Mouse (Mus musculus): ENCODE measurements around the gene Gm20696. TPM values are rescaled to one million over a fixed set of nuclear protein-coding genes. Genes with fewer than 3 reads are reported as not detected.

The Gm20696 gene
- polyA plus RNA-seq, 1 experiment = 5.7 TPM

DNA sequence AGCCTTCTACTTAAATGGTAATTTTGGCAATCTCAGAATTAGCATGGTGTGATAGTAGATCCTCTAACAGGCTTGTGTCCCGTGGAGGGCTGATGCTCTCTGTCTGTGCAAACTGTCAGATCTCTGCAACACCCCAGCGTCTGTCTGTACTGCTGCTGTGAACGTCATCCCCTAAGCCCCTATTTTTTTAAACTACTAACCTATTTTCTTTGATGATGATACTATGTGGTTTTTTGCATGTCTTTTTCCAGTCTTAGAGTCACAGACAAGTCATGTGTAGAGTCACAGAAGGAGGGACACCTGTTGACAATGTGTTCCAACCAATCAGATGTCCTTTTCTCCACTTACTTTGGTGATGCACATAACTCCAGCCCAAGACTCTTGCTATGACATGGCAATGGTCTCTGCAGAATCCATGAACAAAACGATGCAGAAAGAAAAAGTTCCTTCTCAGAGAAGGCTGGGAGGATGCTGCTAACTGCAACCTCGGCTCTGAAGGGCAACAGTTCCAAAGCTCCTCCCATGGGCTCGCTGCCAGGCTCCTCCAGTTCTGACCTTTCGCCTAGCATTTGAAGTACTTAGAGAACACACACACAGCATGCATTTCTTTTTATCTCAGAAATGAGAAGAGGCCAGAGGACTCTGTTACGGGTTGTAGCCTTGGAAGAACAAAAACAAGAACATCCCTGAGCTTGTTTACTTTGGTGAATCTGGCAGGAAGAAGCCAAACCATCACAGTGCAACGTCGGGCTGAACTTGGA lies 23.0 kb downstream of the Gm20696 start:
- WGBS = 71% methylated on average over 10 of the region's 10 CpGs
- H3K4me3 ChIP-seq (replicated peaks; ENCODE audit: control insufficient read depth, low read depth, low read length) = no peak overlapping the region
- TF ChIP-seq POLR2A (IDR thresholded peaks at IDR 0.05; ENCODE audit: borderline replicate concordance, control insufficient read depth, low read depth, low read length) = no peak
- no peak for TF ChIP-seq CTCF (IDR thresholded peaks at IDR 0.05; ENCODE audit: control insufficient read depth, insufficient read depth, low read length)
- no peaks in the 10 kb centered on the region; the same call in 1 of the 2 replicates for H3K4me1 ChIP-seq (ENCODE audit: control insufficient read depth, insufficient read depth, low read length)
- H3K27ac ChIP-seq (ENCODE audit: control insufficient read depth, insufficient read depth, low read depth, low read length, poor library complexity) = no peak overlapping the region

DNA sequence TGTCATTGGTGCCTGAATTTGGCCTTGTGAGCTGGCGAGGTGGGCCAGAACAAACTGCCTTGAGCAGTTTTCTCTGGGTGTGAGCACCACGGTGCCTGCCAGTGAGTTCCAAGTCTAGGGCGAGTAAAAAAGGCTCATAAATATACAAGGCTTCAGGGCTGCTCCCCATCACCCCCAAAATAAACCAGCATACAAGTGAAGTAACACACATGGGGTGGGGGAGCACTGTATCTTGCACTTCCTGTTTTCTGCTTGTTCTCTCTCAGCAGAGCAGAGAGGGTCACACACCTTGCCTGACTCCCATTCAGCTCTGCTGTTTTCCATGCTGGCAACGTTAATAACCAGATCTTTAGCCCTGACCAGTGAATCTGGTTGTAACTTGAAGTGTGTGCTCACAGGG lies 29.1 kb downstream of the Gm20696 start:
- WGBS = 60% methylated on average over 4 of the region's 4 CpGs
- no peak overlapping the region for H3K27ac ChIP-seq (ENCODE audit: control insufficient read depth, insufficient read depth, low read depth, low read length, poor library complexity)
- H3K4me1 ChIP-seq (ENCODE audit: control insufficient read depth, insufficient read depth, low read length) = peaks cover 7% of the 10 kb centered on the region
- TF ChIP-seq CTCF (IDR thresholded peaks at IDR 0.05; ENCODE audit: control insufficient read depth, insufficient read depth, low read length) = no peak
- TF ChIP-seq POLR2A (IDR thresholded peaks at IDR 0.05; ENCODE audit: borderline replicate concordance, control insufficient read depth, low read depth, low read length) = no peak
- no peak overlapping the region for H3K4me3 ChIP-seq (replicated peaks; ENCODE audit: control insufficient read depth, low read depth, low read length)

DNA sequence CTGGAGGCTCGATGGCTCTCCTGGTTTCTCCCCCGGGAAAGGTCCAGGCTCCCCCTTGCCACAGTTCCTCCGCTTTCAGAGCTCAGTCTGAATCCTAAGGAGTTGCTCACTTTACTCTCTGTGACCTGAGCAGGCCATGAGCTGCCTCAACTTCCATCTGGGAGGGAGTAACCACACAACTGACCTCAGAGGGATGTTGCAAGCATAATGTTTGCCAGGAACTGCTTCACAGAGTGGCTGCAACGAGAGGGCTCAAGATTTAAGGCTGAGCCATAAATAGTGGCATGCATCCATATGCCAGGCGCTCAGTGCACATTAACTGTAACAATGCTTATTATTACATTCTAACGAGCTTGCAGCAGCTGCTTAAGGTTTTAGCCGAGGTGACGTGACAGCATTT lies 29.8 kb downstream of the Gm20696 start:
- H3K4me3 ChIP-seq (replicated peaks; ENCODE audit: control insufficient read depth, low read depth, low read length) = no peak overlapping the region
- TF ChIP-seq CTCF (IDR thresholded peaks at IDR 0.05; ENCODE audit: control insufficient read depth, insufficient read depth, low read length) (no peak), POLR2A (IDR thresholded peaks at IDR 0.05; ENCODE audit: borderline replicate concordance, control insufficient read depth, low read depth, low read length) (no peak)
- WGBS = 45% methylated on average over 8 of the region's 8 CpGs
- peaks cover 7% of the 10 kb centered on the region for H3K4me1 ChIP-seq (ENCODE audit: control insufficient read depth, insufficient read depth, low read length)
- H3K27ac ChIP-seq (ENCODE audit: control insufficient read depth, insufficient read depth, low read depth, low read length, poor library complexity) = no peak overlapping the region

DNA sequence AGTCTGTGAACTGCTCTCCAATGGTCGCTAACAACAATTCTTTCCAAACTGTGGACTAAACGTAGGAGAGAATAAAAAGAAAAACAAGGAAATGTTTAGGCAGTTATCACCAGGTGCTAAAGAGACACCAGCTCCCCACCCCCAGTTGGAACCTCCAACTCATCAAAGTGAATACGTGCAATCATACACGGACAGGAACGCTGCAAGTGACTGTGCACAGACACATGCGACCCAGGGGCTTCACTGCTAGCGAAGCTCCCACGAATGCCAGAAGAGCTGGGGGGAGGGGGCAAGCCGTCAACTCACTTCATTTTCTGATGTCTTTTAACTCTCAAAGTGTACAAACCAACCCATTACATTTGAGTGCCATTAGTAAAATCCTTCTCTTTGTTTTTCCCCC lies 30.5 kb downstream of the Gm20696 start:
- 80% methylated on average over 9 of the region's 9 CpGs for WGBS
- H3K27ac ChIP-seq (ENCODE audit: control insufficient read depth, insufficient read depth, low read depth, low read length, poor library complexity) = no peak overlapping the region
- TF ChIP-seq POLR2A (IDR thresholded peaks at IDR 0.05; ENCODE audit: borderline replicate concordance, control insufficient read depth, low read depth, low read length) = no peak
- no peak for TF ChIP-seq CTCF (IDR thresholded peaks at IDR 0.05; ENCODE audit: control insufficient read depth, insufficient read depth, low read length)

DNA sequence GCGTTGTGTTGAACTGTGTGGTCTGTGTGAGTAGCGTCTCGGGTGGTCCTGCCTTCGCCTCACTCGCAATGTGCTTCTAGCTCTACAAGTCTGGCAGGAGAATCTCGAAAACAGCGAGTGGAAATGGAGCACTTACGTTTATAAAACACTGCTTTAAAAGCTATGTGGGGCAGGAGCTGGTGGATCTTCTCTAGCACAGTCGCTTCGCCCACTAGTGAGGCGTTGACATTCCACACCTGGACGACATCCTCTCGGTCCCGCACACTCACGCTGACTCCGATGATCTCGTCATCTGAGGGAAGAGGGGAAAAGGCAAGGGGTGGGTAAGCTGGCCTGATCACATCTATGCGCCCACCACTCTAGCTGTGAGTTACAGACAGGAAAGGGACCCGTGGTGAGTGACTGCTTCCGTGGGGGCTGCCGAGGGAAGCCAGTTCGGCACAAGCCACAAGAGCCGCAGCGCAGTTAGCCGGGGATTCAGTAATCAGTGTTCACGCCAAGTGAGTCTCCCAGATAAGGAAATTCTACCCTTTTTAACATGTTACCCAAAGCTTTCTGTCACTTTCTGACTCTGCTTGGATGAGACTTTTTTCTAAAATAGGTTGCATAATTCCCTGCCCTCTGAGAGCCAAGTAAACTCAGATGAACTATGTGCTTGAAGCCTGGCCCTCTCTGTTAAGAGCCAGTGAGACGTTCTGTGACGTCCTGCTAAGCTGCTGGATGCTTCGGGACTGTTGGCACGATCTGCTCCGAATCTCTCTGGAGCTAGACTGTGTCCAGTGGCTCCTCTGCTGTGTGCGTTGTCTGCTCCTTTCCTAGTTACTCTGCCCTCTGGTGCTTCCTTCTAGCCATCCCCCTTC lies 34.2 kb downstream of the Gm20696 start:
- H3K27ac ChIP-seq (ENCODE audit: control insufficient read depth, insufficient read depth, low read depth, low read length, poor library complexity) = no peak overlapping the region
- no peak for TF ChIP-seq CTCF (IDR thresholded peaks at IDR 0.05; ENCODE audit: control insufficient read depth, insufficient read depth, low read length)
- TF ChIP-seq POLR2A (IDR thresholded peaks at IDR 0.05; ENCODE audit: borderline replicate concordance, control insufficient read depth, low read depth, low read length) = no peak
- no peak overlapping the region for H3K4me3 ChIP-seq (replicated peaks; ENCODE audit: control insufficient read depth, low read depth, low read length)
- WGBS = 87% methylated on average over 32 of the region's 32 CpGs
- H3K4me1 ChIP-seq (ENCODE audit: control insufficient read depth, insufficient read depth, low read length) = peaks cover 4% of the 10 kb centered on the region; the same call in 1 of the 2 replicates

More for the DNA sequence above, 30.5 kb downstream of the Gm20696 start:
- peaks cover 7% of the 10 kb centered on the region for H3K4me1 ChIP-seq (ENCODE audit: control insufficient read depth, insufficient read depth, low read length)
- no peak overlapping the region for H3K4me3 ChIP-seq (replicated peaks; ENCODE audit: control insufficient read depth, low read depth, low read length)

DNA sequence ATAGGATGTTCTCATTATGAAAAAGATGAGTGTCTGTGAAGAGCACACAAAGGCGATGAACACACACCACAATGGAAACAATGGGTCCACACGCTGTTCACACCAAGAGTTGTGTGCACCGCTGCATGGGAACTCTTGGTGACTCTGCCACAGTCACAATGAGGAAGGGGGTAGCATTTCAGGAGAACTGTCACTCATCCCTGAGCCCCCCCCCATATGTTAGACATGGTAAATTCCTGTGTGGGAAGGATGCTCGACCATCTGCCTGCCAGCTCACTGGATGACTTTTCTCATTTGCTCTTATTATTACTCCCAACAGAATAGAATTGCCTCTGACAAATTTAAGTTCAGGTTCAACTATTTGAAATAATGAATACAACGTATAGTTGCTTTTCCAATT lies 35.0 kb downstream of the Gm20696 start:
- Histone ChIP-seq H3K4me1 (ENCODE audit: control insufficient read depth, insufficient read depth, low read length) (peaks cover 1% of the 10 kb centered on the region; the same call in 1 of the 2 replicates), H3K4me3 (replicated peaks; ENCODE audit: control insufficient read depth, low read depth, low read length) (no peak overlapping the region), H3K27ac (ENCODE audit: control insufficient read depth, insufficient read depth, low read depth, low read length, poor library complexity) (no peak overlapping the region)
- WGBS = 87% methylated on average over 5 of the region's 5 CpGs
- TF ChIP-seq CTCF (IDR thresholded peaks at IDR 0.05; ENCODE audit: control insufficient read depth, insufficient read depth, low read length) = no peak

DNA sequence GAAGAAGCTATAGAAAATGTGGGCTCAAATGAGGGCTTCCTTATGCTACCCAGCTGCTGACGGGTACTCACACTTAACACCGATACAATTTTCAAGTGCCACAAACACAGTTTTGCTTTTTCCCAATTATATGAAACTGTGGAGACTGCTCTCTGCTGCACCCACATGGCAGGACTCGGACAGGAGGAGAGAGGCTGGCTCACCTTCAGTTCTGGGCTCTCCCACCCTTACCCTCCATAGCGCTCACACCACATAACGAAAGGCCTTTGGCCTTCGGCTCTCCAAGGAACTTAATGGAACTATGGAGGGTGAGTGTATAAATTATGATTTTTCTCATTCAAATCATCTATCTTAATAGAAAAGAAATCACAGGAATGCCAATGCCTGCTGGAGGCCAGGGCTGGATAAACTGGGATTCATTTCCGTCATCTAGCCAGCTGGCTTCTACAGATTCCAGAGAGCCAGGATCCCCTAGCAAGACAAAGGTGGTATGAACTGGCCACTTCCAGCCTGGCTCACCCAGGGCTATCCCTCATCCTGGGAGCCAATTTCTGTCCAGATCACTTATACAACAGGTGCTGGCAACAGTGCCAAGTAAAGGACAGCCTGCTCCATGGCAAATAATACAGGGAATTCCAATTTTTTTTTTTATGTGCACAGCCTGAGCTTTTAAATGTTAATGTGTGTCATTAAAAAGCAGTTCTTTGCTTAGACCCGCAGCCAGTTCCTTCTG lies 36.7 kb downstream of the Gm20696 start:
- Histone ChIP-seq H3K4me1 (ENCODE audit: control insufficient read depth, insufficient read depth, low read length) (peaks cover 2% of the 10 kb centered on the region), H3K27ac (ENCODE audit: control insufficient read depth, insufficient read depth, low read depth, low read length, poor library complexity) (no peak overlapping the region), H3K4me3 (replicated peaks; ENCODE audit: control insufficient read depth, low read depth, low read length) (no peak overlapping the region)
- TF ChIP-seq CTCF (IDR thresholded peaks at IDR 0.05; ENCODE audit: control insufficient read depth, insufficient read depth, low read length) (no peak), POLR2A (IDR thresholded peaks at IDR 0.05; ENCODE audit: borderline replicate concordance, control insufficient read depth, low read depth, low read length) (no peak)
- WGBS = 85% methylated on average over 8 of the region's 8 CpGs

DNA sequence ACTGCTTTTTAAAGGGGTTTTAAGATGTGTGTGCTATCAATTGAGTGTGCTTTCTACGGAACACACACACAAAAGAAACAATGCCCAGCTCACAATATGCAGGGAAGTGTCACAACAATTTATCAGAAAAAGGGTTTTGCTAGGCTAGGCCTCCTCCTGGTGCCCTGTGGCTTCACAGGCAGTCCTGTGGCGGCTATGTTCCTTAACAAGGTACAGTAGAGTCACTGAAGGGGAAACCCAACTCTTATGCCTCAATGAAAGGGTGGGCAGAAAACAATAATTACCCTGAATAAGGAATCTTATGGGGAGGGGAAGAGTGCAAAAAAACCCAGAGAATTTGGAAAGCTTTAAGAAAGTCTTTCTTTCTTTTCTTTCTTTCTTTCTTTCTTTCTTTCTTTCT lies 40.2 kb downstream of the Gm20696 start:
- H3K4me3 ChIP-seq (replicated peaks; ENCODE audit: control insufficient read depth, low read depth, low read length) = no peak overlapping the region
- H3K4me1 ChIP-seq (ENCODE audit: control insufficient read depth, insufficient read depth, low read length) = peaks cover 4% of the 10 kb centered on the region
- no peak overlapping the region for H3K27ac ChIP-seq (ENCODE audit: control insufficient read depth, insufficient read depth, low read depth, low read length, poor library complexity)
- TF ChIP-seq POLR2A (IDR thresholded peaks at IDR 0.05; ENCODE audit: borderline replicate concordance, control insufficient read depth, low read depth, low read length) (no peak), CTCF (IDR thresholded peaks at IDR 0.05; ENCODE audit: control insufficient read depth, insufficient read depth, low read length) (no peak)
- 55% methylated on average over 2 of the region's 2 CpGs for WGBS
